Mouse (Mus musculus): ENCODE measurements around the gene Ampd3.

The Ampd3 gene

GRCm38 (mm10) chr7:110770949-110771348, 2.9 kb downstream of the Ampd3 start:
- DNase-seq, result no peak

GRCm38 (mm10) chr7:110772343-110772742, 4.3 kb downstream of the Ampd3 start:
- no peak for DNase-seq

DNA sequence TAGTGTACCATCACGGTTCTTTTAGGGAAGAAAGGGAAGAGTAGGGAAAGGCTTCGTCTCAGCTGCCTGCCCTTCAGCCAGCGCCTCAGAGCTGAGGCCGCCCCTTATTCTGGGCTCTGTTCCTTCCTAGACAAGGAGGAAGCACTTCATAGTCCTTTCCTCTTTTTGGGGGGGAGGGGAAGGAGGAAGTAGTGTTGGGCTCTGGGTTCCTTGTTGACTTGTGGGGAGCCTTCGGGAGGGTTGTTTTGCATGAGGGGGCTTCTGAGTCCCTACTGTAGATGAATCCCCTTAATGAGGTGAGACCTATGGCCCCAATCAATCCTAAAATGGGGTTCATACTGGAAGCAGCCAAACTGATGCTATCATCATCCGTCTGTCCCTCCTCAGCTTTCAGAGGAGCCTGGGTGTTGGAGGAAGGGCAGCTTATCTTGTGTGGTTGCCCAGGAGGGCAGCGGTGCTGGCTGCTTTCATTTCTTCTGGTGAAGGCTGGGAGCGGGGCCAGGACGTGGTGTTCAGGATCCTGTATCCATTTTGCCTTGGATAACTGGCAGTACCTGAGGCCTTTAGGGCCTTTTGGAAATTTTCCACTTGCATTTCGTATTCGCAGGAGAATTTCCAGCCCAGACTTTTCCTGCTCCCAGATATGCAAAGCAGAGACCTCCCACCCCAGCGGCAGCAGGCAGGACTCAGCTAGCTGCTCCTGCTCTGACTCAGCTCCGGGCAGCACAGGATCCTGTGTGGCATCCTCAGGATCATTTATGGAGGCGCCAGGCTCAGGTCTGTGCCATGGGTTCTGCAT, 5.4 kb downstream of the Ampd3 start:
- peak; percentile 18 for DNase-seq

DNA sequence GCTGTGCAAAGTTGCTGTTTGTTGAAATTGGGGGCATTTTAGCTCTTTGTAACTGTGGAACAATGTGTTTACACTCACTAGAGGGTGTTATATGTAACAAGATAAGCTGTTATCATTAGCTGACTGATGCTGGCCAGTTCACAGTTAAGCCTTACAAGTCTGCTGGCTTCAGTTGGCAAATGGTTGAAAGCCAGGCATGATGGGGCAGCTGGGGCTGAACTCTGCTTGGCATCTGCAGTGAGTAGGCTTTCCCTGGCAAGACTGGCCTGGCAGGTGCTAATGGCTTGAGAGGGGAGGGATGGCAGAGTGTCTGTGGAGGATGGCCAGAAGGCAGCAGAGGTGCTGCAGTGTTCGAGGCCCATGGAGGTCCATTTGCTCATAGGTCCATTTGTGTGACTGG, 6.1 kb downstream of the Ampd3 start:
- DNase-seq, result no peak

- no peak for DNase-seq
Observed at GRCm38 (mm10) chr7:110774674-110775073, 6.7 kb downstream of the Ampd3 start.

DNA sequence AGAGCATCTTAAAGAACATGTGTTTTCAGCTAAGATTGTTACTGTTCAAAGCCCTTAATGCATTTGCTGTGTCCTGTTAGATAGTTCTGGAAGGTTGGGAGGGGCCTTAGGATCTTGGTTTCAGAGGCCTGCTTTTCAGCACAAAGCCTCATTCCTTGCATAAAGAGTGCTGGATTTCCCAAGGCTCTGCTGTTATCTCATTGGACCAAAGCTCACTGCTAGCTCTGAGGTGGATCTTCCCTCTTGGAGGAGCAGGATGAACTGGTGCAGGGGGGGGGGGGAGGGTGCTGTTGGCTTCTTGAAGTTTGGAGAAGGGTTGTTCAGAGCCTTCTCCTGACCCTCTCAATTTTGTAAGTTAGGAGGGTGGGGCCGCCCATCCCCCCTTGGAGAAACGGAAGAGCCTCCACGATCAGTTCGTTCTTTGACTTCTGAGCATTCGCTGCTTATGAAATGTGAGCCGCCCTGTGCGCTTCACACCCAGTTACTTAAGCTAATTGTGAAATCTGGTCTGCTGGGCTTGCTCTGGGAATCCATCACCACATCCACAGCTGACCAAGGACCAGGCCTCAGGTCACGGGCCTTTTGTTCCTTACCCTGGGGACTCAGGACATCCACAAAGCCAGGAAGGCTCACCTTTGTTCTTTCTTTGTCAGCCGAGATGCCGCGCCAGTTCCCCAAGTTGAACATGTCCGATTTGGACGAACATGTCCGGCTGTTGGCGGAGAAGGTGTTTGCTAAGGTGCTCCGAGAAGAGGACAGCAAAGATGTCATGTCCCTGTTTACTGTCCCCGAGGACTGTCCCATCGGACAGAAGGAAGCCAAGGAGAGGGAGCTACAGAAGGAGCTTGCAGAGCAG, 9.4 kb downstream of the Ampd3 start:
- no peak for DNase-seq

DNA sequence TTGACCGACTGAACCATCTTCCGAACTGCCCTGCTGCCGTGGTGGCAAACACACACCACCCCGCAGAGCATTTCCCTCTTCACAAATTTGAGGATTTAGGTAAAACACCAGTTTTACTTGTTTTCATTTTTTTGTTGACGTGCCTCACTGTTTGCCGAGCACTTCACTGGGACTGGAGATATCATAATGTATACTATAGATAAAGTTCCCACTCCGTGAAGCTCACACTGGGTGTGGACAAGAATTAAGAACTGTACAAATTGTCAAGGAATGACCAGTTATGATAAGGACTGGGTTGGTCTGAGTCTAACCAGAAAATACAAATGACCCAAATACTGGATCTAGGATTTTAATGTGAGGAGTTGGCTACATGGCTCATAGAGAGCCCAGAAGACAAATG, 10.9 kb downstream of the Ampd3 start:
- no peak for DNase-seq

DNA sequence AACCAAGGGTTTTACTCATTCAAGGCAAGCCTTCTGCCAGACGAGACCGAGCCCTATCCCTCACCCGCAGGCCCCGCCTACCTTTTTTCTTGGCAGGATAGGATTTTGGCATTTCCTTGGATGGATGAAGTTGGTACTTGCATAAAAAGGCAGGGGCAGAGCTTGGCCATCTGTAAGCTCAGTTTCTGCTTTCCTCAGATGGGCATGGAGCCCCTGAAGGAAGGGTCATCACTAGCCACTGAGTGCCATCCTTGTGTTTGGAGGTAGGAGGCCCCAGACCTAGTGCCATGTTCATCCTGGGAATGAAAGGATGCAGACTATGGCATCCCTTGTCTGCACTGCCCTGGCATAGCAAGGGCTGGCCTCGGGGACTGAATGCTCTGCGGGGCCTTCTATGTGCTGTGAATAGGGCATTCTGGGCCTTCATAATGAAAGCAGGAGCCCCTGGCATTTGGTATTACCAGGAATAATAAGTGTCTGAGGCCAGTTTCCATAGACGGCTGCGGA, 11.7 kb downstream of the Ampd3 start:
- DNase-seq, result no peak

- DNase-seq, result no peak
Observed at GRCm38 (mm10) chr7:110780520-110780919, 12.5 kb downstream of the Ampd3 start.

DNA sequence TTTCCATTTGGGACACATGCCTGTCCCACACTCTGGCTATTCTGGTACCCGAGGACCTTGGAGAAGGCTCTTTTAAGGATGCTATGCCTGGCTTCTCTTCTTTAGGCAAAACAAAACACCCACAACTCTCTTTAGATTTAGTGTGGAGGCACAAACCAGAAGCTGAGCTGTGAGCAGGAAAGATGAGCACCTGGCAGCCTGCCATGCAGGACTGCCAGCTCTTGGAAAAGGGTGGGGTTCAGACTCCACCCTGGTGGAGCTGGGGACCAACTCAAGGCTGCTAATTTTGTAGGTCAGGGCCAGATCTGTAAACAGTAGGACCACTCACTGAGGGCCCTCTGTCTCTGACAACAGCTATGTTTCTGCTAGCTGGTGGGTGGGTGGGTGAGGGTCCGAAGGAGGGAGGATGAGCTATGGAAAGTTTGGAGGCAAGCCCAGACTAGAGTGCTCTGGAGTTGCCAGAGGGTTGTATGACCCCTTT, 13.3 kb downstream of the Ampd3 start:
- DNase-seq, result no peak

- no peak for DNase-seq
Observed at GRCm38 (mm10) chr7:110782135-110782534, 14.1 kb downstream of the Ampd3 start.

DNA sequence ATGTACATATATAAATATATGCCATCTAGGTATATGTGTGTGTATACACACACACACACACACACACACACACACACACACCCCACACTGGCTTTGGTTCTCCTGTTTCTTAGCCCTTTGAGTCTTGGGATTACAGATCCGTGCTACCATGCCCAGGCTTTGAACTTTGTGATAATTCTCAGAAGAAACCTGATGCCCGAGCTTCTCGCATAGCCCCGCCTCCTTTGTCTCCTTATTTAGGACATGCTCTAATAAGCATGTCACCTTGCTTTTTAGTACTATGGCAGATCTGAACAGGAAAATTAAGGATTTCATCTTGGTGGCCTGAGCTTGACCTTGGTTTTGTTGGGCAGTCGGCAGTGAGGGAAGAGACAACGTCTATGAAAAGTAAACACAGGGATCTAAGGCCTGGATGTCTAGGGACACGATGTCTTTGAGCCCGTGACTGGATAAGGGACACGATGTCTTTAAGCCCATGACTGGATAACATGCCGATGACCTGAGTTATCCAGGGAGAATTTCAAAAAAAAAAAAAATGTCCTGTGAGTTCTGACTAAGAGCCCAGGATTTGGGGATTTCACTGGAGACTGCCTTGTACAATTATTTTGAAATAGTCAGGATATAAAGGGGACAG, 15.0 kb downstream of the Ampd3 start:
- DNase-seq, result no peak

DNA sequence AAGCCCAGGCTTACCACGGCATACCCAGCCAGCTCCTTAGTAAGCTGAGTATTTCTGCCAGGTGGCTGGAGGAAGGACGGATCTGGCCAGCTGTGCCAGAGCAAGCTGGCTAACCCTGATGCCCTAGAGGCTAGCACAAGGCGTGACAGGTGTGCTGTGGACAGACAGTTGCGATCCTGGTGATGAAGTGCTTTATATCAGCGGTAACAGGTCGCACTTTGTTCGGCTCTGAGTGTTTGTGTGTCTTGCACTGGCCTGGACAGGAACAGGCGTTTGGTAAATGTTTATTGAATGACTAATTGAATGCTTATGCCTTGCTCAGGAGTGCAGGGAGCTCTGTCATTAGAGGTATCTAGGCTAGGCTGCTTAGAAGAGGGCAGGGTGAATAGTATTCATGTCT, 17.0 kb downstream of the Ampd3 start:
- DNase-seq, result no peak

- DNase-seq, result no peak
Observed at GRCm38 (mm10) chr7:110785741-110786146, 17.7 kb downstream of the Ampd3 start.

DNA sequence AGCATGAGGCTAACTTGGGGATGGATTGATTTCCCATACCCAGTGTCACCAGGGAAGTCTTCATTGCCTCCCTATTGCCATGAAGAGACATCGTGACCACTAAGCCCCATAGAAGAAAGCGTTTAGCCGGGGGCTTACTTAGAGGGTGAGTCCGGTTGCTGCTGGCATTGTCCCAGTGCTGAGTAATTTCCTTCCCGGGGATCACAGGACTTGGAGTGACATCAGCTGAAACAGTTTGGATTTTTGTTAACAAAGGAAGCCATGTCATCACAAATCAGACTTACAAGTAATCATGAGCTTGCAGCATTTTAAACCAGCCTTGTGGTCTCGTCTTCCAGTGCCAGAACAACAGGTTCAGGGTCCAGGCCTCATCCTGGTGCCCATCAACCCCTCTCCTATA, 19.3 kb downstream of the Ampd3 start:
- no peak for DNase-seq

DNA sequence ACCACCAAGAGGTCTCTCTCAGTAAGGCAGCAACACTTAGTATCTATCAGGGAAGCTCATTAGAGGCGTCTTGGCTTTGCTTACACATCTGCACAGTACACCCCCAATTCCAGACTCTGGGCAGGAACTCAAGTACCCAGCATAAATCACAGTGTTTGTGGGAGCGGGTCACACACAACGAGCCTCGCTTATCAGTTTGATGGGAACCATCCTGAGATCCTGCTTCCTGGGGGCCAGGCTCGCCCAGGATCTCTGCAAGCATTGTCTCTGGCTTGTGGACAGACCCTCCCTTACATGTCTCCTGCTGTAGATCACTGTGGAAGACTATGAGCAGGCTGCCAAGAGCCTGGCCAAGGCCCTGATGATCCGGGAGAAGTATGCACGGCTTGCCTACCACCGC, 22.9 kb downstream of the Ampd3 start:
- no peak for DNase-seq

DNA sequence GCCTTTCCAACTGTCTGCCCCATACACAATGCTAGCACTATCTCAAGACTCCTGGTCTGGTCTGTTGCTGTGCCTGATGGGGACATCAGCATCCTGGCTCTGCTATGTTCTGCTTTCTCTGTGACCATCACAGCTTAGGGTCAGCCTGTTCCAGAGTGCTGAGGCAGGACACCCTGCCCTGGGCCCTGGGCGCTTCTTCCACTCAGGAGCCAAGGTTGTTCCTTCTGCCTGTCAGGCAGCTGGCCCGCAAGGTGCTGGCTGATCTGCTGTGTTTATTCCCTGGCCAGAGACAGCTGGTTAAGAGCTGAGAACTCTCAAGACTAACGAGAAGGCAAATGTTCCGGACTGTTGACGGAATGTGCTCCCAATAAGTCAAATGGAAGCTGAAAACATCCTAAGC, 24.2 kb downstream of the Ampd3 start:
- DNase-seq, result no peak

DNA sequence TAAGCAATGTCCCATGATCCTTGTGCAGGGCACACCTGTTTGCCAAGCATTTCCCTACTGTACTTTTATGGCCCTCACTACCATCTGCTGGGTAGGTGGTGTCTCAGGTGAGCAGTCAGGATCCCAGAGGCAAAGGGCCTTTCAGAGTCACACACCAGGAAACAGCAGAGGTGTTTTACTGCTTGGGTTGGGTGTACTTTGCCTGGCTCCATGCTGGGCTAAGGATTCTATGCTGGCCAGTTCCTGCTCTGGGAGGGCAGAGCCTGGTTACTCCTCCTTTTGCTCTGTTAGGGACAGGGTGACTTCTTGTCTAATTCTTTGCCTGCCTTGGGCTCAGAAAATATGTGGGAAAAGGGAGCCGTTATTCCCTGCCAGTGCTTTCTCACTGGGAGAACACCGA, 24.8 kb downstream of the Ampd3 start:
- DNase-seq, result no peak

GRCm38 (mm10) chr7:110794722-110795121, 26.7 kb downstream of the Ampd3 start:
- no peak for DNase-seq

DNA sequence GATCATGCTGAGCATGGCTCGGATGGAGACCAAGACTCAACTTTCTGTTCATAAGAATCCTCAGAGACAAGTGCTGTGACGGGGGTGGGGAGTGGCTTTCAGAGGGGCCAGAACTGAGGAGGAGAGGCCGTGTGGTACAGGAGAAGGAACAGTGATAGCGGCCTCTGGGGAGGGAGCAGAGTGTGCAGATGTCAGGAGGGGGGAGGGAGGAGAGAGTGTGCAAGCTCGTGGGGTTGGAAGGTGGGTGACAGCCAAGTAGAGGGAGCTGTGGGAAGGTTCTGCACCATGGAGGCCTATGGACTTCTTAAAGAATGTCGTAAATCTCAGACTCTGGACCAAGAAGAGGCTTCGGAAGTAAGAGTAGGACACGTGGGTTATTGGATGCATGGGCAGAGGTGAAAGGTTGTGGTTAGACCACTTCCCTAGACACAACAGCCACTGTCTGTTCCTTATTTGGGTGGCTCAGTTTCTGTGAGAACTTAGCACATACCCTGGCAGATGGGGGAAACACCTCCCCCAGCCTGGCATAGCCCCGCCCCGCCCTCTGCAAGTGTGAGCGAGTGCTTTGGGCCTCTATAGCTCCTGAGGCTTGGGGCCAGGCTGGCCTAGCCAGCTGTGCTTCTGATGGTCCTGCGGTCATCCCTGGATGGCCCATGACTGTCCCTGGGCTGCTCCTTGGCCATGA, 28.5 kb downstream of the Ampd3 start:
- DNase-seq, result peak; percentile 80

DNA sequence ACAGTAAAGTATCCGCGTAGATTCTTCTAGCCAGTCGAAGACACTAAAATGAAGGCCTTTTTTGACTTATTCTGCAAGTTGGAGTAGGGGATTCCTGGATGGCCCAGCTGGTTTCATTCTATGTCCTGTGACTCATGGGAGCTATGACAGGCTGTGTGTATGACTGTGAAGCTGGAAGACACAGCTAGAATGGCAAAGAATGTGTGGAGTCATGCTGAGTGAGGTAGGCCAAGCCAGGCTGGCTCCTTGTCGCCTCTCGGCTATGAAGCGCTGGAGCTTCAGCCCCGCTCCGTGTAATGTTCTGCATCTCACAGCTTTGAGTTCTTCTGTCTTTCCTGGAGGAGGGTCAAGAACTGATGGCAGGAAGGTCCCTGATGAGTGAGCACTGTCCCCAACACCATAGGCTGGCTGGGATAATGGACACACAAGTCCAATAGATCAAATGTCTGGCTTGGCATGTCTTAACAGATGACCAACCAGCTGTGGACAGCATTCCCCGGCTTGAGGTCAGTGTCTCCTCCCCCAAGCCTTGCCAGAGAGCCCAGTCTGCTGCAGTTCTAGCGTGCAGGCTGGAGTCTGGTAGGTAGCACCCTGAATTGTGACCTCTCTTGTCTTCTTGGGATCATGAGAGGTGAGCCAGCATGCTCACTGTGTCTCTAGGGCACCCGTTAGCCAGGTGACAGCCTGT, 29.9 kb downstream of the Ampd3 start:
- no peak for DNase-seq

GRCm38 (mm10) chr7:110801028-110801427, 33.0 kb downstream of the Ampd3 start:
- DNase-seq, result peak; percentile 86
